Mouse (Mus musculus) MEL (cell line): ENCODE results near the gene Chchd1.

Source experiments
- TCF12 ChIP-seq: IDR thresholded peaks from 2 replicates; pipeline ENCODE4 v1.6.1; 2014; ENCODE audit warnings: low read depth, mild to moderate bottlenecking, inconsistent platforms, low read length, improper control_type of control experiment, moderate library complexity
- ZKSCAN1 ChIP-seq: IDR thresholded peaks from 2 replicates; pipeline ENCODE4 v1.6.1; 2012; ENCODE audit warnings: low read depth, mild to moderate bottlenecking, inconsistent platforms, low read length, improper control_type of control experiment, moderate library complexity

DNA sequence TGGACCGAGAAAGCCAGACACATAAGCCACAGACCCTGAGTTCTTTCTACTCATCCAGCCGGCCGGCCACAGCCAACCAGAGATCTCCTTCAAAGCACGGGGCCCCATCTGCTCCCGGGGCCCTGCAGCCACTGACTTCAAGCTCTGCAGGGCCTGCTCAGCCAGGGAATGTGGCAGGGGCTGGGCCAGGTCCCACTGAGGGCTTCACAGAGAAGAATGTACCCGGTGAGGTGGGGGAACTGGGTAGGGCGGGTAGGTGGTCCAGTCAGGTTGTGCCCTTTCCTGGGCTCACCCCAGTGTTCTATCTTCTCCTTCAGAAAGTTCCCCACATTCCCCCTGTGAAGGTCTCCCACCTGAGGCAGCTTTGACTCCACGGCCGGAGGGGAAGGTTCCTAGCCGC is 15.6 kb downstream of the Chchd1 start:
- TF ChIP-seq TCF12 (no peak), ZKSCAN1 (no peak)
